Mouse (Mus musculus) small intestine, adult 2 months (tissue): ENCODE measurements around the gene Plbd1.

Experiments used
- CTCF ChIP-seq: fragments of 200-500 bp; IDR thresholded peaks from 2 replicates; pipeline ENCODE4 v1.5.1; 2012; ENCODE audit warnings: low read depth, mild to moderate bottlenecking, control low read depth, inconsistent platforms, low read length, moderate library complexity, mixed read lengths; ENCODE audit not compliant: insufficient replicate concordance, insufficient read length; ENCODE audit errors: extremely low read depth
- POLR2A ChIP-seq: fragments of 200-500 bp; IDR thresholded peaks from 2 replicates; pipeline ENCODE4 v1.6.1; 2012; ENCODE audit warnings: low read depth, mild to moderate bottlenecking, control low read depth, inconsistent platforms, low read length, moderate library complexity

GRCm38 (mm10) chr6:136661706-136662016, at the start of gene Plbd1:
- TF ChIP-seq CTCF (no peak), POLR2A (no peak)
